Mouse (Mus musculus): ENCODE results near the gene Dnajb2. TPM values are rescaled to one million over a fixed set of nuclear protein-coding genes. Genes with fewer than 3 reads are reported as not detected.

Dnajb2 gene
- total and polyA plus RNA-seq, 3 experiments: 67.9 to 129 (median 111) TPM

GRCm38 (mm10) chr1:75294294-75294693 lies 58.1 kb downstream of the Dnajb2 start:
- intact Hi-C loops (cut with DNase I): no loop called here
- Histone ChIP-seq H3K9ac (ENCODE audit: low read depth, low read length) (no peak overlapping the region), H3K36me3 (ENCODE audit: control insufficient read depth, insufficient read depth, low read length) (no peaks in the 10 kb centered on the region), H3K79me2 (replicated peaks; ENCODE audit: control insufficient read depth, insufficient read depth, low read length) (no peaks in the 10 kb centered on the region), H3K4me1 (ENCODE audit: control insufficient read depth, insufficient read depth, low read length) (peaks cover 2% of the 10 kb centered on the region; the same call in 1 of the 2 replicates), H3K27ac (no peak overlapping the region), H3K27me3 (ENCODE audit: control insufficient read depth, insufficient read depth, low read length) (no peaks in the 10 kb centered on the region), H3K4me3 (no peak overlapping the region)
- 73% methylated on average over 5 of the region's 5 CpGs for WGBS
- TF ChIP-seq POLR2A (IDR thresholded peaks at IDR 0.05; ENCODE audit: insufficient read depth, low read depth, low read length): no peak
- no peak for TF ChIP-seq CTCF (IDR thresholded peaks at IDR 0.05)
- no peak for TF ChIP-seq EP300 (IDR thresholded peaks at IDR 0.05; ENCODE audit: insufficient read depth, low read depth, low read length)
- DNase-seq: no peak

Small RNA genes lying within 50 kb of the gene (microRNA-seq; reads per million reads assigned to microRNA genes)
- gene Gm27943: 0 reads per million in 2 experiments

Other genes with a start within 250 kb of the Dnajb2 start
- gene Nhej1, start 111.2 kb upstream of the Dnajb2 start, total RNA-seq (2021): 1 to 10 TPM; 3.6 to 4.7 TPM
- gene Nhej1, start 111.2 kb upstream of the Dnajb2 start, polyA plus RNA-seq (2012; rRNA removed): 3.9 and 4.0 TPM in 2 replicates
- gene Slc23a3, start 102.5 kb upstream of the Dnajb2 start, total RNA-seq (2021): 1 to 10 TPM in 1 of 2 experiments, under 1 TPM in 1; 0.34 to 1.0 TPM
- gene Slc23a3, start 102.5 kb upstream of the Dnajb2 start, polyA plus RNA-seq (2012; rRNA removed): 1.7 and 1.8 TPM in 2 replicates
- gene Cnppd1, start 93.7 kb upstream of the Dnajb2 start, total RNA-seq (2021): 10 to 100 TPM; 20.7 to 21.8 TPM
- gene Cnppd1, start 93.7 kb upstream of the Dnajb2 start, polyA plus RNA-seq (2012; rRNA removed): 25.7 and 26.3 TPM in 2 replicates
- gene Retreg2, start 93.6 kb upstream of the Dnajb2 start, total RNA-seq (2021): 10 to 100 TPM; 20.3 to 20.5 TPM
- 35.7 and 51.7 TPM in 2 replicates for gene Retreg2, start 93.6 kb upstream of the Dnajb2 start, polyA plus RNA-seq (2012; rRNA removed)
- gene Zfand2b, start 67.8 kb upstream of the Dnajb2 start, total RNA-seq (2021): 10 to 100 TPM; 13.2 to 17.4 TPM
- gene Zfand2b, start 67.8 kb upstream of the Dnajb2 start, polyA plus RNA-seq (2012; rRNA removed): 31.4 and 34.9 TPM in 2 replicates
- gene Abcb6, start 56.0 kb upstream of the Dnajb2 start, total RNA-seq (2021): 10 to 100 TPM; 26.6 to 29.1 TPM
- 25.2 and 30.3 TPM in 2 replicates for gene Abcb6, start 56.0 kb upstream of the Dnajb2 start, polyA plus RNA-seq (2012; rRNA removed)
- 10 to 100 TPM in 1 of 2 experiments, 1 to 10 TPM in 1; 8.7 to 11.2 TPM for gene Ankzf1, start 44.3 kb upstream of the Dnajb2 start, total RNA-seq (2021)
- gene Ankzf1, start 44.3 kb upstream of the Dnajb2 start, polyA plus RNA-seq (2012; rRNA removed): 15.1 and 18.9 TPM in 2 replicates
- gene Atg9a, start 44.2 kb upstream of the Dnajb2 start, total RNA-seq (2021): 10 to 100 TPM; 63.8 to 73.5 TPM
- 93.0 and 109 TPM in 2 replicates for gene Atg9a, start 44.2 kb upstream of the Dnajb2 start, polyA plus RNA-seq (2012; rRNA removed)
- 1 to 10 TPM; 3.2 to 3.8 TPM for gene Glb1l, start 25.6 kb upstream of the Dnajb2 start, total RNA-seq (2021)
- 4.9 and 8.5 TPM in 2 replicates for gene Glb1l, start 25.6 kb upstream of the Dnajb2 start, polyA plus RNA-seq (2012; rRNA removed)
- gene Stk16, start 25.6 kb upstream of the Dnajb2 start, total RNA-seq (2021): 10 to 100 TPM; 42.4 to 42.5 TPM
- gene Stk16, start 25.6 kb upstream of the Dnajb2 start, polyA plus RNA-seq (2012; rRNA removed): 68.3 and 82.0 TPM in 2 replicates
- gene Tuba4a, start 16.5 kb upstream of the Dnajb2 start, total RNA-seq (2021): 100 to 1,000 TPM; 973 to 976 TPM
- 781 and 842 TPM in 2 replicates for gene Tuba4a, start 16.5 kb upstream of the Dnajb2 start, polyA plus RNA-seq (2012; rRNA removed)
- not detected for gene A630095N17Rik, start 4.3 kb upstream of the Dnajb2 start, total RNA-seq (2021)
- not detected in 2 replicates for gene A630095N17Rik, start 4.3 kb upstream of the Dnajb2 start, polyA plus RNA-seq (2012; rRNA removed)
- 1 to 10 TPM; 1.1 to 1.8 TPM for gene Ptprn, start 28.1 kb downstream of the Dnajb2 start, total RNA-seq (2021)
- 2.7 and 3.2 TPM in 2 replicates for gene Ptprn, start 28.1 kb downstream of the Dnajb2 start, polyA plus RNA-seq (2012; rRNA removed)
- gene Resp18, start 42.0 kb downstream of the Dnajb2 start, total RNA-seq (2021): not detected
- gene Resp18, start 42.0 kb downstream of the Dnajb2 start, polyA plus RNA-seq (2012; rRNA removed): 0.39 TPM in 1 of 2 replicates, not detected in the other
- gene Dnpep, start 81.6 kb downstream of the Dnajb2 start, total RNA-seq (2021): 10 to 100 TPM; 70.3 to 84.6 TPM
- 123 and 136 TPM in 2 replicates for gene Dnpep, start 81.6 kb downstream of the Dnajb2 start, polyA plus RNA-seq (2012; rRNA removed)
- gene Des, start 123.9 kb downstream of the Dnajb2 start, total RNA-seq (2021): 1,000 to 10,000 TPM; 1,224 to 1,521 TPM
- gene Des, start 123.9 kb downstream of the Dnajb2 start, polyA plus RNA-seq (2012; rRNA removed): 719 and 781 TPM in 2 replicates
- gene Speg, start 138.9 kb downstream of the Dnajb2 start, total RNA-seq (2021): 100 to 1,000 TPM; 131 to 135 TPM
- 94.0 and 109 TPM in 2 replicates for gene Speg, start 138.9 kb downstream of the Dnajb2 start, polyA plus RNA-seq (2012; rRNA removed)
- 10 to 100 TPM; 38.9 to 39.9 TPM for gene Gmppa, start 199.5 kb downstream of the Dnajb2 start, total RNA-seq (2021)
- 91.3 and 94.6 TPM in 2 replicates for gene Gmppa, start 199.5 kb downstream of the Dnajb2 start, polyA plus RNA-seq (2012; rRNA removed)
- gene Asic4, start 214.0 kb downstream of the Dnajb2 start, total RNA-seq (2021): not detected
- gene Asic4, start 214.0 kb downstream of the Dnajb2 start, polyA plus RNA-seq (2012; rRNA removed): not detected in 2 replicates
- 10 to 100 TPM; 23.2 to 25.0 TPM for gene Chpf, start 242.9 kb downstream of the Dnajb2 start, total RNA-seq (2021)
- gene Chpf, start 242.9 kb downstream of the Dnajb2 start, polyA plus RNA-seq (2012; rRNA removed): 26.9 and 37.8 TPM in 2 replicates
- gene Tmem198, start 243.1 kb downstream of the Dnajb2 start, total RNA-seq (2021): under 1 TPM; 0.21 to 0.66 TPM
- 0.39 and 0.73 TPM in 2 replicates for gene Tmem198, start 243.1 kb downstream of the Dnajb2 start, polyA plus RNA-seq (2012; rRNA removed)

Data from heart, adult 2 months (tissue).